Mouse (Mus musculus) thymus, postnatal 36 days (tissue): Measurements from ENCODE around the gene Rassf10.

Source experiments
- DNase-seq, 2 experiments: peaks; one replicate each; pipeline ENCODE4 v3.0.0; 2022; ENCODE audit warnings: mixed read lengths in 2 of 2

Rassf10 gene

DNA sequence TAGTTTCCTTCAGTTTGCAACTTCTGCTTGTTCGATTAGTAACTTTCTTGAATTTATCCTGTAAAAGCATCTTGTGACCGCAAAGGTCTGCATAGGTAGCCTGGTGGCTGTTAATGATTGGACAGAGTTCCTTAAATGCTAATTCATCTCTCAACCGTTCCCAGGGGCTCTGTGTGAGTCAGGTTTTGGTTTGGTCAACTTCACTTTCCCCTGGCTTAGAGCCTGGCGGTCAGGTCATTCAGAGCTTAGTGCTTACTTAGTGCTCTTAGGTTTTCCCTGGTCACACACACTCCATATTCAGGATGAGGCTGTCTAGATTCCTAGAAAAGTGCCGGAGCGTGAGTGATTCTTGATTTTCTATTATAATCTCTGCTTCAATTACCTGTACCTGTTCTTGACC, 12.6 kb downstream of the Rassf10 start:
- DNase-seq: no peak

- no peak for DNase-seq
Measured at GRCm38 (mm10) chr7:112966786-112967185, 13.0 kb downstream of the Rassf10 start.

- no peak for DNase-seq
Measured at GRCm38 (mm10) chr7:112983316-112983715, 29.6 kb downstream of the Rassf10 start.

GRCm38 (mm10) chr7:112984704-112985577, 31.2 kb downstream of the Rassf10 start:
- DNase-seq: no peak

DNA sequence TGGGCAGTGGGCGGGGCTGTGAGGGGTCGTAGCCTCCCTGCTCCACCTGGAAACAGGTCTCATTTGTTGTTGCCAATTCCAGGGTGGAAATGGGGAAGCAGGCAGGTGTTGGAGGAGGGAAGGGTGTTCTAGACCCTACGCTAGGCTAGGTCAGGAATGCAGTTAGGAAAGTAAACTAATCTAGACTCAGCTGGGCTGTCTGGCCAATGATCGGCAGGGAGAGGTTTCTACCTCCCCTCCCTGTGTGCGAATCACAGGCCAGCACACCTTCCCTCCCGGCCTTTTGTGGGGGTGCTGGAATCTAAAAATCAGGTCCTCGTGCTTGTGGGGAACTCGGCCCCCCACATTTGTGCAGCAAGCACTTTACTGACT, 31.8 kb downstream of the Rassf10 start:
- DNase-seq: no peak

DNA sequence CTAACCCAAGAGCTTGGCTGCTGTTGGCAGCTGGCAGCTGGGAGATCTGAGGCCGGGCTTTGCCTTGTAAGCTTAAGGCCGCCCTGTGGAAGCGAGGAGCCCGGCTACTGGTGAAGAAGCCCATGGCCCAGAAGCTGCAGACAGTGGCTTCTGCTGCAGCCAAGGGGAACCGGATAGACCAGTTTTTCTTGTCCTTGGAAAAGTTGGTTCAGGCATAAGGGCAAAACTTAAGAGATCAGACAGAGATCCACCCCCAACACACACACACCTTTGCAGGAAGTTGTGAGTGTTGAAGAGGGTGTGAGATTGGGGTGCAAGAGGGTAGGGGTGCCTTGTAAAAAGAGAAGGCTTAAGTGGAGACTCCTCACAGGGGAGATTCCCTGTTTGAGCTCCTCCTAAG, 39.2 kb downstream of the Rassf10 start:
- no peak for DNase-seq

GRCm38 (mm10) chr7:113003565-113004255, 49.9 kb downstream of the Rassf10 start:
- DNase-seq: no peak

DNA sequence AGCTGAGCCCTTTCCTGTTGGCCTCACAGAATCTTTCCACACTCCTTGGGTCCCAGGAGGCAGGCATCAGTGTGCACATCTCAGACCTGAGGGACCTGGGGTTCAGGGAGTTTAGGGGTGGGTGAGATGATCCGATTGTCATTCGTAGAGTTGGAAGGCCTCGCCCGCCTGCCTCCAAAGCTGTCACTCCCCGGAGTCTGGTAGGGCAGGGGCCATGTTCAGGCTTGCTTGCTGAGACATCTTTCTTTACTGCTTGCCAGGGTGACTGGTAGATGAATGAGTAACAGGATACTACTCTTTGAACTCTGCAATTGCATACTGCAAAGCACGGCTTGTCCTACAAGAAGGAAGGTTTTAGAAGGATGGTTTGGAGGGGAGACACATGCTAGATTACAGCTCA, 52.0 kb downstream of the Rassf10 start:
- no peak for DNase-seq
